11 mouse cellular contexts compared by ENCODE assay signal in genomic region chr4:49041655-49042054, GRCm38 (mm10). TPM values are rescaled to one million over a fixed set of nuclear protein-coding genes. Genes with fewer than 3 reads are reported as not detected.
A peak's percentile ranks its signal among the peaks of the same experiment; 100 is the strongest.
DNase-seq lines count a peak whose midpoint lies in the region; ATAC-seq and TF ChIP-seq lines count a peak whose summit lies in the region.
"Had no signal": no experiment of that assay in that cellular context is flagged by ENCODE, and none has a peak within 500 bp of the region (broad histone marks: within the 10 kb centered on the region; RNA-seq: fewer than 3 reads in every experiment).

No protein-coding gene starts in this region.

- WGBS in midbrain, postnatal 0 days: 79% methylated on average over 1 of the region's 1 CpGs
- WGBS in midbrain, embryonic 16.5 days: 72% methylated on average over 1 of the region's 1 CpGs

- H3K27ac ChIP-seq in midbrain, postnatal 0 days (ENCODE audit: low read depth, low read length): no peak overlapping the region
- no peak overlapping the region for H3K27ac ChIP-seq in midbrain, embryonic 16.5 days (ENCODE audit: low read length)
- H3K27ac ChIP-seq: liver, embryonic 13.5 days had no signal

- no peak for TF ChIP-seq CTCF in midbrain, postnatal 0 days (IDR thresholded peaks at IDR 0.05)

- no peaks in the 10 kb centered on the region for H3K27me3 ChIP-seq in midbrain, postnatal 0 days (ENCODE audit: insufficient read depth, low read length)
- no peaks in the 10 kb centered on the region for H3K27me3 ChIP-seq in midbrain, embryonic 16.5 days (ENCODE audit: control insufficient read depth, insufficient read depth, low read depth, low read length)
- H3K27me3 ChIP-seq: liver, embryonic 13.5 days had no signal

- H3K9ac ChIP-seq in midbrain, postnatal 0 days (replicated peaks; ENCODE audit: low read length, poor library complexity, severe bottlenecking): no peak overlapping the region
- H3K9ac ChIP-seq in midbrain, embryonic 16.5 days (ENCODE audit: low read depth, low read length): no peak overlapping the region
- H3K9ac ChIP-seq: liver, embryonic 13.5 days had no signal

- no peak overlapping the region for H3K4me3 ChIP-seq in midbrain, postnatal 0 days (ENCODE audit: low read depth, low read length)
- no peak overlapping the region for H3K4me3 ChIP-seq in midbrain, embryonic 16.5 days (ENCODE audit: low read depth, low read length)
- H3K4me3 ChIP-seq: liver, embryonic 13.5 days had no signal

- H3K9me3 ChIP-seq in midbrain, postnatal 0 days (ENCODE audit: low read length): no peaks in the 10 kb centered on the region
- H3K9me3 ChIP-seq in midbrain, embryonic 16.5 days (replicated peaks; ENCODE audit: control insufficient read depth, low read length, poor library complexity, severe bottlenecking): no peaks in the 10 kb centered on the region
- H3K9me3 ChIP-seq: liver, embryonic 13.5 days had no signal

- no peaks in the 10 kb centered on the region for H3K36me3 ChIP-seq in midbrain, postnatal 0 days (ENCODE audit: insufficient read depth, low read length)
- H3K36me3 ChIP-seq in midbrain, embryonic 16.5 days (ENCODE audit: control insufficient read depth, insufficient read depth, low read length): no peaks in the 10 kb centered on the region
- H3K36me3 ChIP-seq: liver, embryonic 13.5 days had no signal

- peak; percentile 91 for DNase-seq in midbrain, postnatal 0 days (ENCODE audit: low spot score)
- DNase-seq in cerebellum, adult 11-12 months: peak; percentile 89
- peak; percentile 37 to 73 for DNase-seq in gastrocnemius, adult 8-10 months (ENCODE audit: low spot score in 2 of 2)
- peak; percentile 62 for DNase-seq in skeletal muscle tissue, adult 2 months (ENCODE audit: low read depth, low spot score)
- DNase-seq in urinary bladder, postnatal 10 days (ENCODE audit: low spot score): no peak
- no peak for DNase-seq in retina, postnatal 1 day
- DNase-seq: liver, embryonic 13.5 days had no signal

- no peak overlapping the region for H3K4me2 ChIP-seq in midbrain, postnatal 0 days (ENCODE audit: low read depth, low read length, poor library complexity, severe bottlenecking)
- H3K4me2 ChIP-seq in midbrain, embryonic 16.5 days (ENCODE audit: low read length): no peak overlapping the region
- H3K4me2 ChIP-seq: liver, embryonic 13.5 days had no signal

- H3K4me1 ChIP-seq in midbrain, postnatal 0 days (ENCODE audit: insufficient read depth, low read length): no peaks in the 10 kb centered on the region
- no peaks in the 10 kb centered on the region for H3K4me1 ChIP-seq in midbrain, embryonic 16.5 days (ENCODE audit: control insufficient read depth, insufficient read depth, low read length)
- H3K4me1 ChIP-seq: liver, embryonic 13.5 days had no signal

- ATAC-seq in midbrain, postnatal 0 days (ENCODE audit: low FRiP score): peak; percentile 68; the same call in 1 of the 2 replicates
- ATAC-seq in midbrain, embryonic 16.5 days: no peak
- no peak for ATAC-seq in erythroblast, adult 5-6 weeks (replicated peaks; ENCODE audit: low FRiP score, poor library complexity, severe bottlenecking)

RNA-seq across cellular contexts. Expression of gene Plppr1, which starts 17.4 kb away (rescaled TPM):
- total RNA-seq in midbrain, postnatal 0 days (2014; rRNA removed): 41.0 and 51.6 TPM in 2 replicates
- 54.6 and 55.1 TPM in 2 replicates for polyA plus RNA-seq in midbrain, postnatal 0 days (2015; fragmentation: Nextera tagmentation; extraction: Ambion mirVana)
- polyA plus RNA-seq in midbrain, embryonic 16.5 days (2015; fragmentation: Nextera tagmentation; extraction: Ambion mirVana): 65.9 and 67.1 TPM in 2 replicates
- total RNA-seq in gastrocnemius, adult 8-10 months (2022): not detected
- not detected in 2 replicates for total RNA-seq in erythroblast, adult 5-6 weeks (2015; ENCODE audit: low replicate concordance)
- 0.28 TPM in 1 of 2 replicates, not detected in the other for total RNA-seq in erythroblast, adult 5-6 weeks (2017; ENCODE audit: low replicate concordance)
- total RNA-seq: common myeloid progenitor, adult 5-6 weeks; MEL had no signal

Comparison
In these comparisons a context has a peak if more than half of its experiments do, and no peak if none do; other contexts are left out.
1. DNase-seq: peak in midbrain, postnatal 0 days (single experiment), cerebellum, adult 11-12 months (single experiment), gastrocnemius, adult 8-10 months (2 of 2) and skeletal muscle tissue, adult 2 months (single experiment); none in urinary bladder, postnatal 10 days (single experiment) and retina, postnatal 1 day (single experiment).
2. RNA of gene Plppr1, which starts 17.4 kb away (total RNA-seq): 41.0 to 51.6 TPM in midbrain, postnatal 0 days; not detected in gastrocnemius, adult 8-10 months and 0.28 TPM in erythroblast, adult 5-6 weeks; every median in the first group is over 10 times any median in the second.